Mouse (Mus musculus) Patski (cell line): ENCODE data around the gene Cavin3. TPM values are rescaled to one million over a fixed set of nuclear protein-coding genes. Genes with fewer than 3 reads are reported as not detected.

ENCODE experiments used
- ATAC-seq: fragments of 100-300 bp; one replicate; pipeline ENCODE4 v1.8.0; 2021
- CTCF ChIA-PET: fragments of 350-600 bp; sonication (Branson Sonifier 250); formaldehyde crosslinking; loops from one replicate; lab custom pipeline; 2022; ENCODE audit warnings: inconsistent platforms; lab: Charles Lee
- POLR2A ChIA-PET: fragments of 350-600 bp; sonication (Branson Sonifier 250); formaldehyde crosslinking; loops from one replicate; lab custom pipeline; 2022; ENCODE audit warnings: antibody characterized with exemption, inconsistent platforms; lab: Charles Lee
- DNase-seq: peaks from one replicate; pipeline ENCODE4 v3.0.0-alpha.2; 2011; ENCODE audit warnings: low read depth, low spot score
- H3K27me3 ChIP-seq: fragments of 371-371 bp; one replicate; pipeline ENCODE4 v1.5.1; 2021
- CTCF ChIP-seq: fragments of 100-300 bp; IDR thresholded peaks from one replicate; pipeline ENCODE4 v1.5.1; 2021
- in situ Hi-C: fragments of 300-500 bp; cut with MboI; formaldehyde crosslinking; loops from 3 replicates; pipeline ENCODE4 v1.11.1; 2018; ENCODE audit warnings: low pct_unique_long_range_greater_than_20kb, mixed read lengths
- polyA plus RNA-seq: library from polyadenylated mRNA; unstranded; gene quantifications from one replicate; pipeline ENCODE4 v1.2.3, GENCODE M21; 2021

The Cavin3 gene
- polyA plus RNA-seq, 1 experiment from 2014 or later, result 7.6 TPM

GRCm38 (mm10) chr7:105514561-105514960 lies 32.5 kb upstream of the Cavin3 start:
- no peaks in the 10 kb centered on the region for H3K27me3 ChIP-seq
- POLR2A ChIA-PET, result no interaction called here
- TF ChIP-seq CTCF, result no peak
- CTCF ChIA-PET, result interaction anchor here (1.0 to 3.0 kb wide), 8 partner anchors 9 to 103 kb away, joined by 3 to 15 read pairs (median 4); no protein-coding TSS in a partner anchor
- in situ Hi-C loops, result loop anchor here (25.0 kb wide), 1 partner anchor 1302 kb away; the partner anchor contains the start of gene Trim6
- no peak for ATAC-seq
- no peak for DNase-seq

GRCm38 (mm10) chr7:105513845-105514291 lies 31.8 kb upstream of the Cavin3 start:
- H3K27me3 ChIP-seq, result no peaks in the 10 kb centered on the region
- ChIA-PET POLR2A (no interaction called here), CTCF (interaction anchor here (1.0 to 3.0 kb wide), 6 partner anchors 11 to 103 kb away, joined by 3 to 15 read pairs (median 7); no protein-coding TSS in a partner anchor)
- ATAC-seq (no peak), DNase-seq (no peak)
- no peak for TF ChIP-seq CTCF
- in situ Hi-C loops, result loop anchor here (25.0 kb wide), 1 partner anchor 1302 kb away; the partner anchor contains the start of gene Trim6

GRCm38 (mm10) chr7:105510143-105510542 lies 28.0 kb upstream of the Cavin3 start:
- DNase-seq, result no peak
- ATAC-seq, result no peak
- no peak for TF ChIP-seq CTCF
- ChIA-PET CTCF (interaction anchor here (1.2 to 1.6 kb wide), 4 partner anchors 9 to 102 kb away, joined by 3 to 5 read pairs (median 4); no protein-coding TSS in a partner anchor), POLR2A (no interaction called here)
- in situ Hi-C loops, result loop anchor here (25.0 kb wide), 1 partner anchor 1298 kb away; the partner anchor contains the start of gene Trim6
- H3K27me3 ChIP-seq, result no peaks in the 10 kb centered on the region

GRCm38 (mm10) chr7:105507257-105507656 lies 25.2 kb upstream of the Cavin3 start:
- ChIA-PET POLR2A (no interaction called here), CTCF (no interaction called here)
- TF ChIP-seq CTCF, result no peak
- H3K27me3 ChIP-seq, result no peaks in the 10 kb centered on the region
- ATAC-seq (no peak), DNase-seq (no peak)
- in situ Hi-C loops, result loop anchor here (25.0 kb wide), 1 partner anchor 1295 kb away; the partner anchor contains the start of gene Trim6

GRCm38 (mm10) chr7:105501984-105502383 lies 19.9 kb upstream of the Cavin3 start:
- ChIA-PET POLR2A (no interaction called here), CTCF (interaction anchor here (1.4 to 2.5 kb wide), 4 partner anchors 8 to 91 kb away, joined by 4 to 11 read pairs (median 6); no protein-coding TSS in a partner anchor)
- no peak for TF ChIP-seq CTCF
- ATAC-seq (no peak), DNase-seq (no peak)
- no peaks in the 10 kb centered on the region for H3K27me3 ChIP-seq
- in situ Hi-C loops, result loop anchor here (25.0 kb wide), 1 partner anchor 1290 kb away; the partner anchor contains the start of gene Trim6

GRCm38 (mm10) chr7:105499676-105500075 lies 17.6 kb upstream of the Cavin3 start:
- DNase-seq, result no peak
- CTCF ChIA-PET, result interaction anchor here (2.1 kb wide), 1 partner anchor 10 kb away, joined by 5 read pairs; no protein-coding TSS in a partner anchor
- no peaks in the 10 kb centered on the region for H3K27me3 ChIP-seq
- no peak for TF ChIP-seq CTCF
- ATAC-seq, result no peak
- POLR2A ChIA-PET, result interaction anchor here (0.6 kb wide), 1 partner anchor 14 kb away, joined by 3 read pairs; no protein-coding TSS in a partner anchor
- in situ Hi-C loops, result loop anchor here (25.0 kb wide), 1 partner anchor 1287 kb away; the partner anchor contains the start of gene Trim6

GRCm38 (mm10) chr7:105498854-105499492 lies 16.9 kb upstream of the Cavin3 start:
- CTCF ChIA-PET, result interaction anchor here (0.8 to 2.3 kb wide), 4 partner anchors 17 to 91 kb away, joined by 3 to 5 read pairs (median 4); no protein-coding TSS in a partner anchor
- DNase-seq, result no peak
- ATAC-seq, result peak; percentile 66

GRCm38 (mm10) chr7:105497881-105498280 lies 15.8 kb upstream of the Cavin3 start:
- no peaks in the 10 kb centered on the region for H3K27me3 ChIP-seq
- ChIA-PET CTCF (interaction anchor here (1.6 to 2.3 kb wide), 3 partner anchors 18 to 90 kb away, joined by 4 to 5 read pairs (median 5); no protein-coding TSS in a partner anchor), POLR2A (no interaction called here)
- ATAC-seq, result no peak
- DNase-seq, result no peak
- no peak for TF ChIP-seq CTCF
- in situ Hi-C loops, result no loop called here

More at GRCm38 (mm10) chr7:105498854-105499492, 16.9 kb upstream of the Cavin3 start:
- TF ChIP-seq CTCF, result no peak
- no peaks in the 10 kb centered on the region for H3K27me3 ChIP-seq
- in situ Hi-C loops, result no loop called here
- POLR2A ChIA-PET, result no interaction called here

GRCm38 (mm10) chr7:105487104-105487876 lies 5.2 kb upstream of the Cavin3 start:
- CTCF ChIA-PET, result no interaction called here
- in situ Hi-C loops, result no loop called here
- POLR2A ChIA-PET, result no interaction called here

GRCm38 (mm10) chr7:105485029-105485428 lies 2.9 kb upstream of the Cavin3 start:
- in situ Hi-C loops, result no loop called here
- POLR2A ChIA-PET, result interaction anchor here (0.7 kb wide), 1 partner anchor 15 kb away, joined by 3 read pairs; no protein-coding TSS in a partner anchor
- DNase-seq, result no peak
- CTCF ChIA-PET, result interaction anchor here (1.4 kb wide), 1 partner anchor 73 kb away, joined by 4 read pairs; no protein-coding TSS in a partner anchor
- TF ChIP-seq CTCF, result no peak
- ATAC-seq, result no peak
- H3K27me3 ChIP-seq, result no peaks in the 10 kb centered on the region

More at GRCm38 (mm10) chr7:105487104-105487876, 5.2 kb upstream of the Cavin3 start:
- no peak for DNase-seq
- H3K27me3 ChIP-seq, result no peaks in the 10 kb centered on the region
- TF ChIP-seq CTCF, result no peak
- ATAC-seq, result no peak
